Mouse (Mus musculus): Measurements from ENCODE around the gene Tubgcp3.
A peak's percentile ranks its signal among the peaks of the same experiment; 100 is the strongest.
"Not testable (repeated sequence)": the region's sequence is repeated elsewhere in the genome, so short reads cannot be mapped to it uniquely, and the experiment has no call there.

Tubgcp3 gene

DNA sequence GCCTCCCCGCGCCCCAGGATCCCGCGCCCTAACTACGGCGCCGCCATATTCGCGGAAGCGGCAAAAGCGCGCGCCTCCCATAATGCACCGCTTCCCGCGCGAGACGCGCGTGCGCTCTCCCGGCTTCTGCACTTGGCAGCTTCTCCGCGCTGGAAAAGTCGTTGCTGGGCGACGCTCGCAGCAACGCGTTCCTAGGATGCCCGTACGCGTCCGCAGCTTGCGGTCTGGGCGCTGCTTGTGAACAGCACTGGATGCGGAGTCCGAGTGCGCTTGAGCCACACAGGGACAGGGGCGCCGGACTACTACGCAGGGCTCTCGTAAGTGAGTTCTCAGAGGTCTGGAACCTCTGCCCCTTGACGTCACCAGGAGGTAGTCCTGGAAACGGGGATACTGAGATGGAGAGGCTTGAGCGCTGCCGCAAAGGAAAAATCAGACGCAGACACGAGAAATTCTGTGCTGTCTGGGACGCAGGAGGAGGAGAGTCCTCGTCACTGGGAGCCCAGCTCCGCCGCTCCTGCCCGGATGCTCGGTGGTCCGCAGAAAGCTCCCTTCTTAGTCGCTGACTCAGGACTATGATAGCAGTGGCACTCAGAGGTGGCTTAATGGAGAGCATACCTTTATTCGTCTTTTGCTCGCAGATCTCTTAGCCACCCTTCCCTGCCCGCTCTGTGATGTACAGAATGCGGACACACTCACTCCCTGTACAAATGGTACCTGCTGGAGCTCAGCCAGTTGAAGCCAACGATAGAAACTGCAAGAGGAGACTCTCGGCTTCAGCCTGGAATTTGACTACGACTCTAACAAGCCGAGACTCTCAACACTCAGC is at the start of gene Tubgcp3:
TSS of gene Tubgcp3 (minus strand) at position 193 of the 826 bp plus-strand sequence.
- peak; percentile 85 for DNase-seq

GRCm38 (mm10) chr8:12719091-12719490 is 47.0 kb upstream of the Tubgcp3 start:
- no peak for DNase-seq

- no peak for DNase-seq
Observed at GRCm38 (mm10) chr8:12715861-12716585, 44.0 kb upstream of the Tubgcp3 start.

GRCm38 (mm10) chr8:12711623-12712022 is 39.6 kb upstream of the Tubgcp3 start:
- DNase-seq: no peak

DNA sequence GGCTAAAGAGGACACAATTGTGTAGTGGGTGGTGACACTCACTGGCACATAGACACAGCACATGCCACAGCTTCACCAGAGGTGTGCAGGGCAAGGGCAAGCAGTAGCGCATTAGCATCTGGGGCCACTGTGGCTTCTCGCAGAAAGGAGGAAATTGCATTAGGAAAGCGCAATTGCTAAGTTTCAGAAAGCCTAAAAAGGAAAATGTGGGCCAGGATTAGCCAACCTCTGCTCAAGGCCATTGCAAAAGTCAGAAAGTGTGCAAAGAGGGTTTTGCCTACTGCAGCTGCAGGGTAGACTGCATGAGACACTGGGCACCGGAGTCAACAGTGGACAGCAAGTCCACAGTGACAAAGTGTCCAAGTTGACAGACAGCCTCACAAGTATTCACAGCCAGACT is 31.5 kb upstream of the Tubgcp3 start:
- no peak for DNase-seq

DNA sequence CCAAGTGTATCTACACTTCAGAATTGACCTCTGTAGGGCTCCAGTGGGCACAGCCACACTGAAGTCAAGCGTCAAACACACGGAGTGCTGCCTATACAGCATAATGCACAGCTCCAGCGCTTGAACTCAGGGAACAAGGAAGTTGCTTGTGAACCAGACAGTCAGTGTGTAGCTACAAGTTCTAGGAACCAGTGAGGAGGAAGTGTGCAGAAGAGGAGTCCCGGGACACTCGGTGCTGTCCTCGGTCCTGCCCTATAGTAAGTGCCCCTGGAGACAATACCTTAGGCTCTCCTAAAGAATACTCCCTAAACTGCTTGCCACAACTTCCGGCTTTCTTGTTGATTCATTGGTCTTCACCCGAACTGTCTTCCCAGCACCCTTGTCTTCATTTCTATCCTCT is 30.2 kb upstream of the Tubgcp3 start:
- no peak for DNase-seq

DNA sequence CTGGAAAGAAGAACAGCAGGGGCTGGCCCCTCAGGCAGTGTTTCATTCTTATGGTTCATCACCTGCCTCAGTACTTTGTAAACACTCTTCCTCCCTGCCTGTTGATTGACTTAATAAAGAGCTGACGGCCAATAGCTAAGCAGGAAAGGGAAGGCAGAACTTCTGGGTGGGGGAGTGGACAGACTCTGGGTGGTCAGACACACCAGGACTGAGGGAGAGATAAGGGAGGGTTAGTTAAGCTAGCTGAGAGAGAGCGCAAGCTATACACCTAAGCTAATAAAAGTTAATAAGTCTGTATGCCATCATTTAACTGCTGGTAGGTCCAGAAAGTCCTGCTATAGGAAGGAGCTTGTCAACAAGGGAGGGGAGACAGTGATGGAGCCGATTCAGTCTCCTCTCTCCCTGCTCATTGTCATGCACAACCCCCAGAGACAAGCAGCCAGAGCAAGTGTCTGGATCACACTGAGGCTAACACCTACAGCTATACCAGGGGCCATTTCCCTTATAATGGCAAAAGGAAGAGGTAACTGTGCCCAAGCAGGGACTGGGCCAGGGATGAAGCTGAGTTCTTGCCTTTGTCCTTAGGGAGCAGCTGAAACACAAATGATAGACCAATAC is 26.7 kb upstream of the Tubgcp3 start:
- no peak for DNase-seq

DNA sequence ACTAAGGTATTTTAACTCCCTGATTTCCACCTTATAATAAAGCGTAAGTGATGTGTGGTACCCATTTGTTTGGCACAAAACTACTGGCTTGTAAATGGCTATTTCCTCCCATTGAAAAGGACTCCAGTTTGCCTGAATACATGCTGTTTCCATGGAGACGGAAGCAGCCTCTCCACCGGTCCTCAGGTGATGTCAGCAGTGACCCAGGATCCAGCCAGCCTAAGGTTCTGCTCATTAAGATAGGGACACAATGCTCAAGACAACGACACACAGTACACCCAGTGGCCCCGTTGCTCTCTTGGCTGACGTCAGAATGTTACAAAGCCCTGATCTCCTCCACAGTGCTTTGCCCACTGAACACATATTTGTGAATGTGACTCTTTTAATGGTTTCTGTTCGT is 16.8 kb upstream of the Tubgcp3 start:
- DNase-seq: no peak

- DNase-seq: peak; percentile 79
Observed at GRCm38 (mm10) chr8:12677529-12677928, 5.5 kb upstream of the Tubgcp3 start.

GRCm38 (mm10) chr8:12671473-12672055 is 484 bp downstream of the Tubgcp3 start:
- no peak for DNase-seq

DNA sequence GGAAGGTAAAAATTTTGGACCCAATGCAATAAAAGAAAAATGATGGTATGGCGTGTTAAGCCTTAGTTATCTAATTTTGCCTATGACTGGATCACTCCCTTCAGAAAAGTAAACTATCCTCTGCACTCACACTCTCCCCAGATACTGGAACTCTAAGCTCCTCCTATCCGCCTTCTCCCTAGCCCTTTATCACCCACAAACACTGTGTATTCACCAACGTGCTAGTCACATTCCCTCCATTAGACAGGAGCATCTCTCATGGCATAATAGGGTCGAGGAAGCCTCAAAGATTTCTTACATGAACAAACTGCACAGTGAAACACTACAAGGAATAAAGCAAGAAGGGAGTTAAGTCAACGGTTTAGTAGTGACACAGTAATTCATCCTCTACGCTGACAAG is 1.1 kb downstream of the Tubgcp3 start:
- no peak for DNase-seq

DNA sequence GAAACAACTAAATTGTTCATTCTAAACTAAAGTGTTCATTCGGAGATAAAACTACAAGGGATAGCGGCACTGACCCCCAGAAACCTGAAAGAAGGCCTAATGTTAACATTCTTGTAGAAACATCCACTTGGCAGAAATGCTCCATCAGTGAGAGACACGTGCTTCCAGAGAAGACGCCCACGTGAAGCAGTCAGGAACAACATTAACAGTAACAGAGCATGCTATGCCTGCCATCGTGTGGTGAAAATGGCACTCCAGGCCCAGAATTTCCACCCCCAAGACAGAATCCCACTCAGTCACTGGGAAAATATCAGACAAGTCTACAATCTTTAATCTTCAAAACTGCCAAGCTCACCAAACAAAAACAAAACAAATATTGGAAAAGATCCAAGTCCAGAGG is 3.2 kb downstream of the Tubgcp3 start:
- DNase-seq: no peak

- not testable (repeated sequence) for DNase-seq
Observed at GRCm38 (mm10) chr8:12666530-12666929, 5.5 kb downstream of the Tubgcp3 start.

DNA sequence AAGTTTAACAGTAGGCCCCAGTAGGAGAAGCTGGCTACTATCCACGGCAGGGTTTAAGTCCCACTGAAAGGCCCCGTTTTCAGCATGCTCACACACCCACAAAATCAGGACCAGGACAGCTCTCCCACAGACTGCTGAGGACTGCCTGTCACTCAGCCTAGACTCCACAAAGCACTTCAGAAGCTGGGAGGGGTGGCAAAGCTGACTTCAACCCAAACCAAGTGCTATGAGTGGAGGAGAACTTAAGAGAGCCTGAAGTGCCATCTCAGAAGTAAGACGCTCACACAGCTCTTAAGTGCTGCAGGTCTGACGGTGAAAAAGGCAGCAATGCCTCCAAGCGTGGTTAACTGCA is 9.0 kb downstream of the Tubgcp3 start:
- no peak for DNase-seq

DNA sequence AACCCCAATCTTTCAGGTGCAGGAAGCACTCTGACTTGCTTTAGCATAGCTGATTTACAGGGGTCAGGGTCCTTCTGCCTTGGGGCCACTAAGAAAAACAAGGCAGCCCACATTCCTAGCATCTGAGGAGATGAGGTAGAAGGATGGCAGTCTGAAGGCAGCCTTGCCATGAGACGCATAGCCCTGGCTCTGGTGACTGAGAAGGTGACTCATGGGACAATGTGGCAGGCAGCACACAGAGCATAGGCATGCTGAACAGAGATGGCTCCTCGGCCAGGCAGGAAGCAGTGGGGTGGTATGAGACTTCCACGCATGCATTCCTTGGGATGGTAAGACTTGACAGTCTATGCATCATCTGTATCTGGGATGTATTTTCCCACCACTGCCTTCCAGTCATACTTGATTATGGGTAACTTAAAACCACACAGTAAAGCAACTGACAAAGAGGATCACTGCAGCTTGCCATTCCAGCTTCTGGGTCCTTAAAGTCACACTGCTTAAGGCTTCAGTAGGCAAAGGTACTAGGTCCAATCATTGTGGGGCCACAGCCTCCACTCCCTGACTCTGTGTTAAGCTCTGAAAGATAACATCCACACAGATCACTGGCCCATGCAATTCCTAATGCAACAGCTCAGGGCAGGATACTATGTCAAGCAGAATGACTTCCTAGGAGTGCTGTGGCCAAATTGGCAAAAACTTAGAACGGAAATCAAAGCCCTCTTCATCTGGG is 9.5 kb downstream of the Tubgcp3 start:
- no peak for DNase-seq

DNA sequence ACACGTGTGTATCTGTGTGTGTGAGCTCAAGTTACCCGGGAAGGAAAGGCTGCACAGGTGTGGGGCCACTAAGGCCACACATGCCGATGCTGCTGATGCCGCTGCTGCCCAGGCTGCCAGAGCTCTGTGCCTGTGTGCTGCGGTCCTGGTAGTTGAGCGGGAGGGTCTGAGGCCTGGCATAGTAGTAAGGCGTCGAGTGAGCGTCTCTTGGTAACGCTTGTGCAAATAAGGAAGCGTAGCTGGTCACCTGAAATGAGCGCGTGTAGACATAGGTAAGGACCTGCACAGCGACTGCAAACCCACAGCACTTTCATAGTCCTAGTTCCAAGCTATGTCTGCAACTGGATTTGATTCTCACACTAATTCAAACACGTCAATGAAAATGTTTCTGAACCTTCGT is 14.6 kb downstream of the Tubgcp3 start:
- no peak for DNase-seq

GRCm38 (mm10) chr8:12651246-12651645 is 20.8 kb downstream of the Tubgcp3 start:
- no peak for DNase-seq

- DNase-seq: no peak
Observed at GRCm38 (mm10) chr8:12650495-12650894, 21.6 kb downstream of the Tubgcp3 start.

DNA sequence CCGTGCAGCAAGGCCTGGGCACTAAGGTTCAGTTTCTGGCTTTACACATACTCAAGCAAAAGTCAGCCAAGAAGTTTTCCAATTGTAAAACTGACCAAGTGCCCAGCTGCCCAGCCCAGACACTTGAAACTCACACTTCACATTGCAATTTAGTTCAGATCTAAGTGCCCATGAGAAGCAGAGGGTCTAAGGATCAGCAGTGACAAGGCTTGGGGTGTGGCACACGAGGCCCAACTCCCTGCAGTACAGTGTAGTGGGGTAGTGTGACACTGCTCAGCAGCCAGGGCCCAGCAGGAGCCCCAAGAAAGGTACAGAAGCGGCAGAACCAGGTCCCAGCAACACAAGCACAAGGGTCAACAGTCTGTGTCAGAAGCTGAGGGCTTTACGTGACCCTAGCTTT is 23.1 kb downstream of the Tubgcp3 start:
- no peak for DNase-seq

DNA sequence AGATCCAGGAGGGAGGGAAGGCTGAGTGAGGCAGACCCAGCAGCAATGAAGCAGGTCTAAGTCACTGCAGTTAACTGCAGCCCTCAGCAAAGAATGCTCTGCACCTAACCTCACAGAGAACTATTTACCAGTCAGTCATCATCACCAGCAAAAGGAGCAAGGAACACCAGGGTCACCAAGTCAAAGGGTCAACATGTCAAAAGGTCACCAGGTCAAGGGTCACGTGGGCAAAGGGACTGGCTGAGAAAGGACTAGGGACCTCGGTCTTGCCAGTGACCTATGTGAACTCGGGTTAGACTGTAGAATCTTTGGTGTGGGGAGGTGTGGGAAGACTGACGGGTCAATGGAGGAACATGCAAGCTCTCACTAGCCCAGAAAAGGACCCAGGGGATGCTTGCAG is 25.5 kb downstream of the Tubgcp3 start:
- DNase-seq: no peak

- DNase-seq: no peak
Observed at GRCm38 (mm10) chr8:12644894-12645293, 27.2 kb downstream of the Tubgcp3 start.

- no peak for DNase-seq
Observed at GRCm38 (mm10) chr8:12644341-12644740, 27.7 kb downstream of the Tubgcp3 start.

DNA sequence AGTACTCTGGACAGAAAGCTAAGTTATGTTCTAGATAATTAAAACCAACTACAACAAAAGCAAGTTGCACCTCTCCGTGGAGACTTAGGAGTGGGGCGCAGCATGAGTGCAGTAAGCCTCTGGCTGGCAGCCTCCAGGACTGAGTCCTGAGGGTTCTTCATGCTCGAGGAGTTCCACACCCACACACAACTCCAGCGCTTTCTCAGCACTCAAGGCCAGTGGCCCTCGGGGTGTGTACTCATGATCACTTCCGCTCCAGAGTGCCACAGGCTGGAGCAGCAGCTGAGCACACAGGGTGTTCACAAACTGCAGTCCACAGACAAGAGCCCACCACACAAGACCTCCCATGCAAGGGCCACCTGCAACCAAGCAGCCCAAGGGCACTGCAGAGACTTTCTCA is 30.5 kb downstream of the Tubgcp3 start:
- no peak for DNase-seq
